Mouse (Mus musculus) stomach, embryonic 15.5 days (tissue): ENCODE measurements at regions not wholly inside any gene's neighbourhood (a gene's known extent, or its start where the extent isn't known, plus 50 kb on each side); places are given as distances from the start of the nearest gene placed in this dataset.

Source experiments
- ATAC-seq: fragments of 200-750 bp; cut with Nextera tagmentation; 2 replicates; pipeline ENCODE4 v1.8.0; 2017; ENCODE audit warnings: low read depth, moderate number of reproducible peaks, moderate TSS enrichment; ENCODE audit not compliant: insufficient read depth, low FRiP score
- H3K27ac ChIP-seq: fragments of 300-500 bp; sonication (generic); 2 replicates; pipeline ENCODE4 v1.5.1; 2015; ENCODE audit warnings: mild to moderate bottlenecking, inconsistent platforms
- H3K27me3 ChIP-seq: fragments of 300-500 bp; sonication (generic); replicated peaks from 2 replicates; pipeline ENCODE4 v1.6.1; 2015; ENCODE audit warnings: inconsistent platforms
- H3K36me3 ChIP-seq: fragments of 300-500 bp; sonication (generic); 2 replicates; pipeline ENCODE4 v1.6.1; 2015; ENCODE audit warnings: inconsistent platforms
- H3K4me1 ChIP-seq: fragments of 300-500 bp; sonication (generic); 2 replicates; pipeline ENCODE4 v1.6.1; 2015; ENCODE audit warnings: inconsistent platforms
- H3K4me2 ChIP-seq: fragments of 300-500 bp; sonication (generic); 2 replicates; pipeline ENCODE4 v1.6.1; 2015; ENCODE audit warnings: mild to moderate bottlenecking, inconsistent platforms
- H3K4me3 ChIP-seq: fragments of 300-500 bp; sonication (generic); replicated peaks from 2 replicates; pipeline ENCODE4 v1.5.1; 2015; ENCODE audit warnings: inconsistent platforms
- H3K9ac ChIP-seq: fragments of 300-500 bp; sonication (generic); 2 replicates; pipeline ENCODE4 v1.6.1; 2015; ENCODE audit warnings: inconsistent platforms
- H3K9me3 ChIP-seq: fragments of 300-500 bp; sonication (generic); 2 replicates; pipeline ENCODE4 v1.6.1; 2016; ENCODE audit warnings: inconsistent platforms
- WGBS: fragments of 180-500 bp; shearing (Covaris S2); methylation state at CpG from one replicate; pipeline ENCODE4 v1.1.7; 2015; 5-methylcytosine and 5-hydroxymethylcytosine counted together

DNA sequence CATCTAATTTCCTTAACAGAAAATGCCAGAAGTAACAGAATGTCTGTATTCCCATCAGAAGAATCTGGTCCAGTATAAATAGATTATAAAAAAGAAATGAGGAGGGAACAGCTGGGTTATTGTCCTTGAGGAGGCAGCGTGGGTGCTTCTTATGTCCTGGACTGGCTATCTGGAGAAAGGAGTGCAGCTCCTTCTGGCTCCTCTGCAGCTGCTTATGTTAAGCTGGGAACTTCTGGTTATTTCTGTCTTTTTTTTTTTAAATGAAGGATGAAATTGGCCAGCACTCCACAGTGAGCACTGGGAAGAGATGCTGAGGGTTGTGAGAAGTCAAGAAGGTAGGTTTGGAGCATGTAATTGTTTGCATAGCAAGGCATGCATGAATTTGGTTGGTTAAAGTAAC lies 441.5 kb downstream of the Ebf1 start:
- Histone ChIP-seq H3K9me3 (no peaks in the 10 kb centered on the region), H3K27me3 (no peaks in the 10 kb centered on the region), H3K4me3 (no peak overlapping the region), H3K27ac (no peak overlapping the region), H3K4me1 (no peaks in the 10 kb centered on the region), H3K36me3 (no peaks in the 10 kb centered on the region), H3K9ac (no peak overlapping the region), H3K4me2 (no peak overlapping the region)
- WGBS = 65% methylated on average over 1 of the region's 1 CpGs
- ATAC-seq = no peak

DNA sequence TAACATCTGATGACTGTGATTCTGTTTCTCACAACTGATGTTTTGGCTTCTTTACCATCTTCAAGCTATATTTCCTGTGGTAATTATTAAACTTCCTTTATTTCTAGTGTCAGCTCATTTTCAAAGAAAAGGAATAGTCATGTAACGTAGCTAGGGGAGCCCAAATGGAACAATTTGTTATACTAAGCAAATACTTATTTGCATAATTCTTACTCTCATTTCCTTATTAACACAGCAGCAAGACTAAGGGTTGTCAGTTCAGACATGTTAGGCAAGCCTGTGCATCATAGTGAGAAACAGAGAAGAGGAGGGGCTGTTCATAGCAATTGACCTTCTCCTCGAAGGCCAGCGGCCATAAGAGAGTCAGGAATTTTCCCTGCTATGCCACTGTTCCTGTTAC lies 449.5 kb downstream of the Ebf1 start:
- ATAC-seq = no peak
- no peaks in the 10 kb centered on the region for H3K4me1 ChIP-seq
- no peaks in the 10 kb centered on the region for H3K9me3 ChIP-seq
- H3K27me3 ChIP-seq = no peaks in the 10 kb centered on the region
- no peak overlapping the region for H3K4me2 ChIP-seq
- no peak overlapping the region for H3K9ac ChIP-seq
- H3K4me3 ChIP-seq = no peak overlapping the region
- no peak overlapping the region for H3K27ac ChIP-seq
- no peaks in the 10 kb centered on the region for H3K36me3 ChIP-seq
- 86% methylated on average over 3 of the region's 3 CpGs for WGBS

DNA sequence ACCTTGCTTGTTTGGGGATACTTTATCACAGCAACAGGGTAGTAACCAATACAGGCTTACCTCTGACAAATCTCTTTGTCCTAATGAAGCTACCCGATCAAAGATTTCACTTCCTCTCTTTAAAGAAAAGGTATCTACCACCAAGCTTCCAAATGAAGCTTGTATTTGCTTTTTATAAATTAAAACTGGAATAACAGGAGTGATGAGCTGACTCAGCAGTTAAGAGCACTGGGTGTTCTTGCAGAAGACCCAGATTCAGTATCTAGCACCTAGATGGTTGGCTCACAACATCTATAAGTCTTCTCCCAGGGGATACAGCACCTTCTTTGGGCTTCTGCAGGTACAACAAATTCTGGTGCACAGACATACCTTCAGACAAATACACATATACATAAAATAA lies 453.2 kb downstream of the Ebf1 start:
- Histone ChIP-seq H3K36me3 (no peaks in the 10 kb centered on the region), H3K27ac (no peak overlapping the region), H3K4me1 (no peaks in the 10 kb centered on the region), H3K4me3 (no peak overlapping the region), H3K9ac (no peak overlapping the region), H3K4me2 (no peak overlapping the region), H3K27me3 (no peaks in the 10 kb centered on the region), H3K9me3 (no peaks in the 10 kb centered on the region)
- 71% methylated on average over 1 of the region's 1 CpGs for WGBS
- no peak for ATAC-seq

DNA sequence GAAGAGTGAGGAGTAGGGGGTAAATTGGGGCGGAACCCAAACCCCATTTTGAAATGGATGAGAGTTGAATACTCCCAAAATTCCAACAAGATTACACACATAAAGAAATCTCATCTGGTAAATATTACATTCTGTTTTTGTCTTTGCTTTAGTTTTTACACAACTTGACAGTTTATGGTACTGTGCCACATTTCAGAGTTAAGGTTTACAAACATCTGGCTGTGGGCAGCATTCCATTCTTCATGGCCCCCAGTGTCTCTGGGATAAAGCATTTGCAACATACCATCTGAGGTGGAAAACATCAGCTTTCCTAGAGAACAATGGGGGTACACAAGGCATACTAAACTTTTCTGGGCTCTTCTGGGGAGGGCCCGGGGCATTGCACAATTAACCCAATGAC lies 454.1 kb downstream of the Ebf1 start:
- no peak overlapping the region for H3K9ac ChIP-seq
- H3K27me3 ChIP-seq = no peaks in the 10 kb centered on the region
- no peak for ATAC-seq
- no peaks in the 10 kb centered on the region for H3K9me3 ChIP-seq
- H3K4me1 ChIP-seq = no peaks in the 10 kb centered on the region
- H3K27ac ChIP-seq = no peak overlapping the region
- H3K4me2 ChIP-seq = no peak overlapping the region
- whole genome bisulfite sequencing = 81% methylated on average over 2 of the region's 2 CpGs
- H3K4me3 ChIP-seq = no peak overlapping the region
- H3K36me3 ChIP-seq = no peaks in the 10 kb centered on the region

DNA sequence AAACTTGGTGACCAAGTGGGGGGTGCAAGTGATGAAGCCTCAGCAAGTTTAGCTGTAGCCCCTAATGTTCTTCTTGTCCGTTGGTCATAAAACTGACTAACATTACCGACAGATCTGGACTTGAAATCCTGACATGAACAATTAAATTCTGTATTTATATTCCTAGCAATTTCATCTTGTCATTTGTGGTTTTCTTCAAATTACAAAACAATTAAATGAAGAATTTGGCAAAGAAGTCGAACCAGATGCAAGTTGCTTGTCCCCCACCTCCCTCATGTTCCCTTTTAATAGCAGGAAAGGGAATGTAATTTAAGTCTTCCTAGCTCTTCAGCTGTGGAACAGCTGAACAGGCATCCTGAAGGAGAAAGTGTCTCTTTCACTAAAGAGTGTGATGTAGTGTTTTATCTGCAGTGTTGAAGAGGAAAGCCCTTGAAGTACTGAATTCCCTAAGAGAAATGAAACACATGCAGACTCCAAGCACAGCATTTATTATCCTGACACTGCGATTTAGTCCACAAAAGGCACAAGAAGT lies 467.5 kb downstream of the Ebf1 start:
- WGBS = 71% methylated on average over 4 of the region's 4 CpGs
- Histone ChIP-seq H3K9me3 (no peaks in the 10 kb centered on the region), H3K4me3 (no peak overlapping the region), H3K27me3 (no peaks in the 10 kb centered on the region), H3K36me3 (no peaks in the 10 kb centered on the region), H3K4me2 (no peak overlapping the region), H3K9ac (no peak overlapping the region), H3K27ac (no peak overlapping the region), H3K4me1 (no peaks in the 10 kb centered on the region)
- no peak for ATAC-seq

DNA sequence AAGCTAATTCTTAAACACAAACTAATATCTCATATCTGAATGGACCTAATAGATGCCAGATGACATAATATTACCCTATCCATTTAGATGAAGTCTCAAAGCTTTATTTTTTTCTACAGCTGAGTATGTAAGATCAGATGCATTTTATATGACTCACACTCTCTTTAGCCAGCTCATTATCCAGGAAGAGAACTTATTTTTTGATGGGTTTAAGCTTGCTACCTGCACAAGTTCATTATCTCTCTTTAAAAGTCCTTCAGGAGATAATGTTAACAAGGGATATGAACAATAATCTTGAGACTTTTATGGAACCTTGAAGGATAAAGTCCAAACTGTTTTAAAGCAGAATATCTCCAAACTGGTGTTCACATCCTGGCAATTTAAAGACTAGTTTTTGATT lies 468.0 kb downstream of the Ebf1 start:
- Histone ChIP-seq H3K9me3 (no peaks in the 10 kb centered on the region), H3K4me2 (no peak overlapping the region), H3K4me1 (no peaks in the 10 kb centered on the region), H3K27ac (no peak overlapping the region), H3K4me3 (no peak overlapping the region), H3K36me3 (no peaks in the 10 kb centered on the region), H3K9ac (no peak overlapping the region), H3K27me3 (no peaks in the 10 kb centered on the region)
- ATAC-seq = no peak

DNA sequence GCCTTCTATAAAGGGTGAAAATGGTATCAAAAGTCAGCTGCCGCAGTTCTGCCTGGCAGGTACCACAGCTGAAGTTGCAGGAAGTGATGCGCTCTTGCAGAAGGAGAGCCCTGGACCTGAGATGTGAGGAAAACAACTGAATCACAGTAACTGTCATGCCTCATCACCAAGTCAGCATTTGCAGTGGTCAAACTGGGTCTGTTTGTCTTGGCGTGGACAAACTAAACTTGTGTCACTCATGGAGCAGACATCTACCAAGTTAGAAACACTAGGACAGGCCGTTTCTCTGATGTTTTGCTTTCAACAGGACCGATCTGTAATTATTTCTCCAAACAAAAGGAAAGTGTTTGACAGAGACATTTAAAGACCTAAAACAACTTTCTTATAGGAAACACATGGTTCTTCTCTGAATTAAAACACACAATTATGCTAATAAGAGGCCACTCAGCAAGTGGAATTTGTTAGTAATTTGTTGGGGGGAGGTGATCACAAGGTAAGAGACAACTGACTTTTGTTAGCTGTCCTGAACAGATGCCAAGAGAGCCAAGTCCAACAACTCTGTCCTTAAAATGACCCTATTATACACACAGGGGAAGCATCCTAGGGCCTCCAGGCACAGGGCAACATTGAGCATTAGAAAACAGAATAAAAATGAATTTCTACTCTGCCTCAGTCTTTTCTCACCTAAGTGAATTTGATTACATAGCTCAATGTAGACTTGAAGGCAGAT lies 470.2 kb downstream of the Ebf1 start:
- Histone ChIP-seq H3K27ac (no peak overlapping the region), H3K9ac (no peak overlapping the region), H3K4me3 (no peak overlapping the region), H3K9me3 (no peaks in the 10 kb centered on the region), H3K36me3 (no peaks in the 10 kb centered on the region), H3K27me3 (no peaks in the 10 kb centered on the region), H3K4me1 (no peaks in the 10 kb centered on the region), H3K4me2 (no peak overlapping the region)
- ATAC-seq = no peak
- WGBS = 50% methylated on average over 5 of the region's 5 CpGs

DNA sequence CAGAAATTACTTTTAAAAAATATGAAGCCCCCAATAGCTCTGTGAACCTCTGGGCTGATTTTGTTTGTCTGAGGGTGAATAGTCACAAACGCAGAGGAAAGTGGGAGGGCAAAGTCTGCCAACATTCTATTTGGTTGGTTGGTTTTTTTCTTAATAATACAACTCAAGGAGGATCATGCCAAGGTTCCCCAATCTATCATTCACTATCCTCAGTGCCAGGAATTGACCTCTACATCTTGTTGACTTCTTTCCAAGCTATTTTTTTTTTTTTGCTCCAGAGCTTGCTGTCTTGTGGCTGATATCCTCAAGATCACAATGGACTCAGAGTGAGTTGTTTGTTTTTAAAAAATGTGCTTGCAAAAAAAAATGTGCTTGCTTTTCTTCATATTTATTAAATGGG lies 471.2 kb downstream of the Ebf1 start:
- H3K4me2 ChIP-seq = no peak overlapping the region
- no peak for ATAC-seq
- no peaks in the 10 kb centered on the region for H3K4me1 ChIP-seq
- H3K27me3 ChIP-seq = no peaks in the 10 kb centered on the region
- H3K9me3 ChIP-seq = no peaks in the 10 kb centered on the region
- no peak overlapping the region for H3K4me3 ChIP-seq
- H3K9ac ChIP-seq = no peak overlapping the region
- no peak overlapping the region for H3K27ac ChIP-seq
- 81% methylated on average over 1 of the region's 1 CpGs for WGBS
- H3K36me3 ChIP-seq = no peaks in the 10 kb centered on the region

DNA sequence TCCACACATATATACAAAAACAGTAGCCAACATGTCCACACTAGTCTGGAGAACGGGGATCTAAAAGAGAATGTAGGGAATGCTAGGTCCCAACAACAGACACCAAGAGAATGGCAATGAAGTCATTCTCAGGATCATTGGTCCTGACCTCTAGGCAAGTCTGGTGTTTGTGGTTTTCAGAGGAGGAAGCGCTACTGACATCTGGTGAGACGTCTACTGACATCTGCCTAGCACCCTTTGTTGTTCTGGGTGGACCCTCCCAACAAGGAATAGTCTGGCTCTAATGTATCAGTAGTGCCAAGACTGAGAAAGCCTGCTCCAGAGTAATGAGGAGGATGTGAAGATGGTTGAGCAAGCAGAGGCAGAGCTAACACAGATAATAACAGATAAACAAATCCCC lies 472.4 kb downstream of the Ebf1 start:
- no peak overlapping the region for H3K9ac ChIP-seq
- no peaks in the 10 kb centered on the region for H3K4me1 ChIP-seq
- WGBS = 68% methylated on average over 3 of the region's 3 CpGs
- no peak overlapping the region for H3K4me3 ChIP-seq
- H3K9me3 ChIP-seq = no peaks in the 10 kb centered on the region
- H3K36me3 ChIP-seq = no peaks in the 10 kb centered on the region
- H3K27ac ChIP-seq = no peak overlapping the region
- no peak overlapping the region for H3K4me2 ChIP-seq
- ATAC-seq = no peak
- no peaks in the 10 kb centered on the region for H3K27me3 ChIP-seq

DNA sequence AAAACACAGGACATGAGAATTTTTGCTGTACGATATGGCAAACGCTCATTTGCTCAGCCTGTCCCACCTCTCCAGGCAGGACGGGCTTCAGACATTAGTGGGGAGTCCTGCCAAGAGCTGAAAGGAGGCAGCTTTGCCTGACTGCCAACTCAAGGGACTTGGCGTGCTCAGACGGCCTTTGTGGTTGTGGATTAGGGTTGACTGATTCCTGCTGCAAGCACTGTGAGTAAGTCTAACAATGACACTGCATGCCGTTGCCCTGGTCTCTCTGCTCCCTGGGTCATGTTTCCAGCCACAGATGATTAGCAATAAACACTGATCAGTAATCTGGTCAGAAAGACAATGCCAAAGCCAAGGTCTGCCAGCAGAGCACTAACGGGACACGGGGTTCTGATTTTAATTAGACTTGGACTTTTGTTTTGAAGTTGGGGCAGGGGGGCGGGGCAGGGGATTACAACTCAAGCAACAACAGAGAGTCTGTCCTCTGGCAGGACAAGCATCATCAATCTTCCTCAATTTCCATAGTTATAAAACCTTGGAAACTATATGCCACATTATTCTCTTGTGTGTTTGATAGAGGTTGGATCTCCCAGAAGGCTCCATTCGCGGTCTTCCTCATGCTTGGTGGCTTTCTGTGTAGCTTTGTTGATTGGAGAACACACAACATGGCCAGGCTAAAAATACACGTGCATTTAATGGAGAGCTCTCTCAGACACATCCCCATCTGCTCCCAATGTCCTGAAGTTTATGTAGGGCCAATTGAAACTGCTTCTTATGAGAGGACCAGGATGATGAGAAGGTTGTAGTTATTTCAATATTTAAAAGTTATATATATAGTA lies 486.6 kb downstream of the Ebf1 start:
- Histone ChIP-seq H3K4me3 (no peak overlapping the region), H3K4me2 (no peak overlapping the region), H3K4me1 (no peaks in the 10 kb centered on the region), H3K27me3 (no peaks in the 10 kb centered on the region), H3K9ac (no peak overlapping the region), H3K27ac (no peak overlapping the region), H3K36me3 (no peaks in the 10 kb centered on the region), H3K9me3 (no peaks in the 10 kb centered on the region)
- no peak for ATAC-seq
- WGBS = 67% methylated on average over 12 of the region's 12 CpGs

DNA sequence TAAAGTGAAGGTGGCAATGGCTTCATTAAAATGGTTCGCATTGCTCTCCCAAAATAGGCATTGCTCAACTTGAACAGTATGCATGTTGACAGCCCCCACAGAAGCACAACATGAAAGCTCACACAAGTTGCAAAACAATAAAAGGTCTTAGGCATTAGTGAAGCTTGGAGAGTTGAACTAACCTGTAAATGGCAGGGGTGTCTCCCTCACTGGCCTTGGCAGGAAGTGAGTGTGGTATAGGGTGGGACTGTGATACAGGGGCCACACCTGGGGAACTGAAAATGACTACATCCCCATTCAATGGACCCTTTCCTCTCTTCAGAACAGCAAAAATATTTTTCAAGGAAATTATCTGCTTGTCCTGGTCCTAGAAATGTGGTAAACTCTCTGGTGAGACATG lies 499.6 kb downstream of the Ebf1 start:
- no peak overlapping the region for H3K9ac ChIP-seq
- no peaks in the 10 kb centered on the region for H3K9me3 ChIP-seq
- ATAC-seq = no peak
- no peaks in the 10 kb centered on the region for H3K36me3 ChIP-seq
- 91% methylated on average over 1 of the region's 1 CpGs for WGBS
- H3K4me2 ChIP-seq = no peak overlapping the region
- H3K4me1 ChIP-seq = no peaks in the 10 kb centered on the region
- H3K27me3 ChIP-seq = no peaks in the 10 kb centered on the region
- no peak overlapping the region for H3K4me3 ChIP-seq
- H3K27ac ChIP-seq = no peak overlapping the region

DNA sequence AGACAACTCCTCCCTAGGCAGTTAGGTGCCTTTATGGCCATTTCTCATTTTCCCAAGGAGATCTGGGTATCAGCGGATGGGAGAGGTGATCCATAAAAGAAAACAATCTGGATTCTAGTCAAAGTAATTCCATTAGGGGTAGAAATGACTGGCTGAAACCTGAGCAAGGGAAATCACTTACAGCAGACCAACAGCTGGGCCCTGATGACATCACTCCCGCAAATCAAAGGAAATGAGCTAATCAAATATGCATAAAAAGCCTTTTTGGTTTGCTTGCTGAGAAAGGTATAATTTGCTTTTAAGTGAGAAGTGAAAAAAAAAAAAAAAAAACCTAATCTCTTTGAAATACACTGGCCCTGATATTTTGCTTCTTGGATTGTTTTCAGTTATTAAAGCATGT lies 506.2 kb downstream of the Ebf1 start:
- ATAC-seq = no peak
- 63% methylated on average over 2 of the region's 2 CpGs for WGBS
- H3K4me3 ChIP-seq = no peak overlapping the region
- no peaks in the 10 kb centered on the region for H3K4me1 ChIP-seq
- H3K27ac ChIP-seq = no peak overlapping the region
- no peak overlapping the region for H3K9ac ChIP-seq
- H3K27me3 ChIP-seq = no peaks in the 10 kb centered on the region
- no peak overlapping the region for H3K4me2 ChIP-seq
- H3K36me3 ChIP-seq = no peaks in the 10 kb centered on the region
- no peaks in the 10 kb centered on the region for H3K9me3 ChIP-seq
